Mouse (Mus musculus) CH12.LX (cell line): ENCODE data around the gene Csrp2. TPM values are rescaled to one million over a fixed set of nuclear protein-coding genes. Genes with fewer than 3 reads are reported as not detected.

Experiments
- DNase-seq: peaks from one replicate; pipeline ENCODE4 v3.0.0-alpha.2; 2013; ENCODE audit errors: extremely low read depth
- H3K27ac ChIP-seq: 2 replicates; pipeline ENCODE4 v1.5.1; 2012; ENCODE audit warnings: low read depth, mild to moderate bottlenecking, control low read depth, moderate library complexity; ENCODE audit not compliant: insufficient read depth
- H3K27me3 ChIP-seq: replicated peaks from 2 replicates; pipeline ENCODE3; 2012; ENCODE audit warnings: inconsistent platforms
- H3K36me3 ChIP-seq, 2 experiments: replicated peaks in 1 of 2; 2 replicates each; pipeline versions ENCODE3 to v1.6.1; 2012; ENCODE audit warnings: inconsistent platforms in 1 of 2, low read length in 1 of 2, mild to moderate bottlenecking in 1 of 2, mixed read lengths in 1 of 2, moderate library complexity in 1 of 2; ENCODE audit not compliant: control insufficient read depth in 1 of 2, insufficient read depth in 1 of 2
- H3K4me1 ChIP-seq, 2 experiments: 2 replicates each; pipeline ENCODE4 v1.6.1; 2012; ENCODE audit warnings: inconsistent platforms in 1 of 2, moderate library complexity in 1 of 2; ENCODE audit not compliant: insufficient read depth in 2 of 2, control insufficient read depth in 1 of 2
- H3K4me2 ChIP-seq: 2 replicates; pipeline ENCODE4 v1.6.1; 2012; ENCODE audit warnings: low read depth, mild to moderate bottlenecking, control low read depth; ENCODE audit not compliant: poor library complexity, insufficient read depth, severe bottlenecking
- H3K4me3 ChIP-seq, 3 experiments: fragments of 150-350 bp in 1 of 3; sonication (generic) in 1 of 3; replicated peaks in 1 of 3; 2 replicates each; pipeline versions ENCODE3 to v1.5.1; 2011 to 2012; ENCODE audit warnings: low read depth in 2 of 3, low read length in 2 of 3, mild to moderate bottlenecking in 2 of 3, moderate library complexity in 2 of 3, control low read depth in 1 of 3, improper control_type of control experiment in 1 of 3, inconsistent platforms in 1 of 3, mixed read lengths in 1 of 3; ENCODE audit not compliant: poor library complexity in 1 of 3
- H3K79me2 ChIP-seq: replicated peaks from 2 replicates; pipeline ENCODE4 v1.6.1; 2012; ENCODE audit warnings: mild to moderate bottlenecking, moderate library complexity; ENCODE audit not compliant: control insufficient read depth, poor library complexity, insufficient read depth, severe bottlenecking; ENCODE audit errors: extremely low read depth
- H3K9ac ChIP-seq: 2 replicates; pipeline ENCODE4 v1.6.1; 2012; ENCODE audit warnings: low read depth, mild to moderate bottlenecking, control low read depth, moderate library complexity; ENCODE audit not compliant: insufficient read depth
- H3K9me3 ChIP-seq: replicated peaks from 2 replicates; pipeline ENCODE3; 2012; ENCODE audit warnings: low read length, inconsistent platforms, mixed read lengths
- CTCF ChIP-seq, 2 experiments: IDR thresholded peaks in 1 of 2; conservative IDR thresholded peaks in 1 of 2; 2 replicates each; pipeline ENCODE4 v1.5.1; 2011 to 2012; ENCODE audit warnings: low read depth in 2 of 2, low read length in 2 of 2, improper control_type of control experiment in 1 of 2, inconsistent platforms in 1 of 2, mild to moderate bottlenecking in 1 of 2, moderate library complexity in 1 of 2
- EP300 ChIP-seq: IDR thresholded peaks from 2 replicates; pipeline ENCODE4 v1.6.1; 2011; ENCODE audit warnings: low read length, improper control_type of control experiment
- GABPA ChIP-seq: IDR thresholded peaks from 2 replicates; pipeline ENCODE4 v1.6.1; 2012; ENCODE audit warnings: low read depth, low read length, improper control_type of control experiment, inconsistent platforms; ENCODE audit not compliant: insufficient replicate concordance
- HCFC1 ChIP-seq: IDR thresholded peaks from 2 replicates; pipeline ENCODE4 v1.6.1; 2012; ENCODE audit warnings: low read depth, mild to moderate bottlenecking, inconsistent platforms, low read length, improper control_type of control experiment
- JUN ChIP-seq: IDR thresholded peaks from 2 replicates; pipeline ENCODE4 v1.6.1; 2011; ENCODE audit warnings: low read depth, mild to moderate bottlenecking, low read length, improper control_type of control experiment, moderate library complexity; ENCODE audit not compliant: insufficient read depth
- JUND ChIP-seq: conservative IDR thresholded peaks from 2 replicates; pipeline ENCODE4 v1.6.1; 2011; ENCODE audit warnings: low read depth, low read length, improper control_type of control experiment
- MAX ChIP-seq: IDR thresholded peaks from 2 replicates; pipeline ENCODE4 v1.6.1; 2011; ENCODE audit warnings: low read length, improper control_type of control experiment
- MEF2A ChIP-seq: IDR thresholded peaks from 2 replicates; pipeline ENCODE4 v1.6.1; 2014; ENCODE audit warnings: low read depth, mild to moderate bottlenecking, inconsistent platforms, low read length, improper control_type of control experiment, borderline replicate concordance
- MXI1 ChIP-seq: IDR thresholded peaks from 2 replicates; pipeline ENCODE4 v1.6.1; 2011; ENCODE audit warnings: mild to moderate bottlenecking, low read depth, low read length, improper control_type of control experiment
- NRF1 ChIP-seq: IDR thresholded peaks from 2 replicates; pipeline ENCODE4 v1.6.1; 2014; ENCODE audit warnings: low read depth, mild to moderate bottlenecking, inconsistent platforms, low read length, improper control_type of control experiment, moderate library complexity
- RAD21 ChIP-seq: IDR thresholded peaks from 2 replicates; pipeline ENCODE4 v1.6.1; 2011; ENCODE audit warnings: low read depth, mild to moderate bottlenecking, low read length, improper control_type of control experiment, moderate library complexity
- SIN3A ChIP-seq: IDR thresholded peaks from 2 replicates; pipeline ENCODE4 v1.6.1; 2012; ENCODE audit warnings: low read length, improper control_type of control experiment, inconsistent platforms
- SMC3 ChIP-seq: IDR thresholded peaks from 2 replicates; pipeline ENCODE4 v1.6.1; 2011; ENCODE audit warnings: low read depth, low read length, improper control_type of control experiment
- TBP ChIP-seq: conservative IDR thresholded peaks from 2 replicates; pipeline ENCODE4 v1.6.1; 2011; ENCODE audit warnings: low read depth, low read length, improper control_type of control experiment
- UBTF ChIP-seq: IDR thresholded peaks from 2 replicates; pipeline ENCODE4 v1.6.1; 2012; ENCODE audit warnings: low read depth, mild to moderate bottlenecking, inconsistent platforms, low read length, improper control_type of control experiment, moderate library complexity
- USF2 ChIP-seq: conservative IDR thresholded peaks from 2 replicates; pipeline ENCODE4 v1.6.1; 2011; ENCODE audit warnings: low read depth, low read length, improper control_type of control experiment
- ZKSCAN1 ChIP-seq: IDR thresholded peaks from 2 replicates; pipeline ENCODE4 v1.6.1; 2012; ENCODE audit warnings: low read depth, inconsistent platforms, low read length, improper control_type of control experiment, borderline replicate concordance
- ZMIZ1 ChIP-seq: IDR thresholded peaks from 2 replicates; pipeline ENCODE4 v1.6.1; 2012; ENCODE audit warnings: low read depth, mild to moderate bottlenecking, inconsistent platforms, low read length, improper control_type of control experiment
- dilution Hi-C: fragments of 300-500 bp; cut with MboI; formaldehyde crosslinking; loops from 2 replicates; pipeline ENCODE4 v1.14.3; 2020; ENCODE audit warnings: low sequenced_read_pairs; ENCODE audit not compliant: extremely low pct_unique_long_range_greater_than_20kb, extremely low pct_ligation_motif_present
- in situ Hi-C: fragments of 300-500 bp; cut with MboI; formaldehyde crosslinking; loops from 3 replicates; pipeline ENCODE4 v1.14.3; 2019; ENCODE audit warnings: low sequenced_read_pairs, low pct_ligation_motif_present, low pct_unique_long_range_greater_than_20kb, mixed read lengths
- polyA plus RNA-seq: library from polyadenylated mRNA; unstranded; fragments of >175 nt; gene quantifications from 2 replicates; pipeline ENCODE4 v1.2.1, GENCODE M21; 2012; ENCODE audit warnings: low read depth; ENCODE audit not compliant: insufficient read length
- total RNA-seq, 2 experiments: library from RNA; depleted of rRNA; stranded (reverse); fragments of 300-350 nt in 1 of 2; fragments of >200 nt in 1 of 2; gene quantifications; 2 replicates each; pipeline ENCODE4 v1.2.3; 2012 to 2014

Csrp2 gene
- total and polyA plus RNA-seq, 3 experiments = 0.82 to 1.3 (median 0.87) TPM

DNA sequence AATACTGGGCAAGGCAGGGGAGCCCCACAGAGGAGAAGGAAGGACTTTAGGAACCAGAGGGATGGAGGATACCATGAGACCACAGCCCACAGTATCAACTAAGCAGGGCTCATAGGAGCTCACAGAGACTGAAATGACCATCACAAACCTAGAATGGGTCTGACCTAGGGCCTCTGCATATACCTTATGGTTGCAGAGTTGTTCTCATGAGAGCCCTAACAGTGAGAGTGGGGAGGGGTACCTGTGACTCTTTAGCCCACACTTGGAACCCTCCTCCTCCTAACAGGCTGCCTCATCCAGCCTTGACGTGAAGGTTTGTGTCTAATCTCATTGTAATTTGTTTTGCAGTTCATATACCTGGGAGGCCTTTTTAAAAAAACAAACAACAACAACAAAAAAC is 55.3 kb downstream of the Csrp2 start:
- Histone ChIP-seq H3K36me3 (peaks cover 11 to 50% of the 10 kb centered on the region in 2 experiments), H3K4me2 (no peak overlapping the region), H3K79me2 (no peaks in the 10 kb centered on the region), H3K27ac (no peak overlapping the region), H3K27me3 (no peaks in the 10 kb centered on the region), H3K9me3 (no peaks in the 10 kb centered on the region), H3K4me3 (no peak overlapping the region), H3K9ac (no peak overlapping the region), H3K4me1 (peaks cover 0 to 2% of the 10 kb centered on the region in 2 experiments; a peak in 1 of 4 replicates)
- TF ChIP-seq JUN (no peak), USF2 (no peak), HCFC1 (no peak), SIN3A (no peak), MEF2A (no peak), ZKSCAN1 (no peak), ZMIZ1 (no peak), MAX (no peak), TBP (no peak), MXI1 (no peak), JUND (no peak), NRF1 (no peak), UBTF (no peak), GABPA (no peak)
- in situ Hi-C loops = loop anchor here (10.0 kb wide), 1 partner anchor 180 kb away; no protein-coding TSS in a partner anchor
- no peak for DNase-seq
- dilution Hi-C loops = no loop called here

DNA sequence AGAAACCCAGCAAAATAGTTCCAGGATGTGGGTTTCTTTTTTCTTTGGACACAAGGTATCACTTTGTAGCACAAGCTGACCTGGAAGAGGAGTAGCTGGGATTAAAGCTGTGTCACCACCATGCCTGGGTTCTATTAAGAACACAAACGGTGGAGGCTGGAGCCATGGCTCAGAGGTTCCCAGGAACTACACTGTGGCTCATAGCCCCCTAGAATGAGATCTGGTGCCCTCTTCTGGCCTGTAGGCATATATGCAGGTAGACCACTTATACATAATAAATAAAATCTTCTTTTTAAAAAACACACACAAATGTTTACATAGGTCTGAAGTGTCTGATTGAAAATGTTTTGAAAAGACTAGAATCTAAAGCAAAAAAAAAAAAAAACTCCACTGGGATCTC is 56.5 kb downstream of the Csrp2 start:
- Histone ChIP-seq H3K9me3 (no peaks in the 10 kb centered on the region), H3K27me3 (no peaks in the 10 kb centered on the region), H3K9ac (no peak overlapping the region), H3K79me2 (no peaks in the 10 kb centered on the region), H3K4me3 (no peak overlapping the region), H3K36me3 (peaks cover 13 to 55% of the 10 kb centered on the region in 2 experiments), H3K27ac (no peak overlapping the region), H3K4me1 (no peaks in the 10 kb centered on the region), H3K4me2 (no peak overlapping the region)
- TF ChIP-seq RAD21 = peak; percentile 60
- TF ChIP-seq SMC3 = peak; percentile 31; the same call in 1 of the 2 replicates
- TF ChIP-seq CTCF (conservative IDR thresholded peaks at IDR 0.05 in 1 of 2, IDR thresholded peaks at IDR 0.05 in 1 of 2; ENCODE audit: low read depth in 2 of 2, low read length in 2 of 2) = peak; percentile 46 to 62; a peak in 3 of 4 replicates
- no peak for TF ChIP-seq EP300
- in situ Hi-C loops (loop anchor here (10.0 kb wide), 1 partner anchor 181 kb away; no protein-coding TSS in a partner anchor), dilution Hi-C loops (no loop called here)
- peak; percentile 56 for DNase-seq
